Mouse (Mus musculus) small intestine, adult 2 months (tissue): Measurements from ENCODE around the gene Ass1. TPM values are rescaled to one million over a fixed set of nuclear protein-coding genes. Genes with fewer than 3 reads are reported as not detected.

Source experiments
- H3K27ac ChIP-seq: fragments of 200-500 bp; 2 replicates; pipeline ENCODE4 v1.5.1; 2012; ENCODE audit warnings: low read depth, low read length, control low read depth, inconsistent platforms; ENCODE audit not compliant: insufficient read depth
- H3K27me3 ChIP-seq: fragments of 200-500 bp; 2 replicates; pipeline ENCODE4 v1.6.1; 2012; ENCODE audit warnings: mild to moderate bottlenecking, moderate library complexity, low read length, inconsistent platforms; ENCODE audit not compliant: control insufficient read depth, insufficient read depth
- H3K36me3 ChIP-seq: fragments of 200-500 bp; 2 replicates; pipeline ENCODE4 v1.6.1; 2012; ENCODE audit warnings: mild to moderate bottlenecking, low read length, control low read depth, inconsistent platforms; ENCODE audit not compliant: control insufficient read depth, insufficient read depth
- H3K4me1 ChIP-seq: fragments of 200-500 bp; 2 replicates; pipeline ENCODE4 v1.6.1; 2012; ENCODE audit warnings: low read length, inconsistent platforms, mixed read lengths; ENCODE audit not compliant: control insufficient read depth, insufficient read depth, insufficient read length
- H3K4me3 ChIP-seq: fragments of 200-500 bp; 2 replicates; pipeline ENCODE4 v1.5.1; 2012; ENCODE audit warnings: low read depth, mild to moderate bottlenecking, control low read depth, inconsistent platforms, low read length, moderate library complexity
- CTCF ChIP-seq: fragments of 200-500 bp; IDR thresholded peaks from 2 replicates; pipeline ENCODE4 v1.5.1; 2012; ENCODE audit warnings: low read depth, mild to moderate bottlenecking, control low read depth, inconsistent platforms, low read length, moderate library complexity, mixed read lengths; ENCODE audit not compliant: insufficient replicate concordance, insufficient read length; ENCODE audit errors: extremely low read depth
- POLR2A ChIP-seq: fragments of 200-500 bp; IDR thresholded peaks from 2 replicates; pipeline ENCODE4 v1.6.1; 2012; ENCODE audit warnings: low read depth, mild to moderate bottlenecking, control low read depth, inconsistent platforms, low read length, moderate library complexity
- WGBS: fragments of 180-500 bp; shearing (Covaris S2); methylation state at CpG from one replicate; pipeline ENCODE4 v1.1.7; 2018; 5-methylcytosine and 5-hydroxymethylcytosine counted together
- polyA plus RNA-seq: library from polyadenylated mRNA; depleted of rRNA; stranded (reverse); fragments of >200 nt; gene quantifications from 2 replicates; pipeline ENCODE4 v1.2.3, GENCODE M21; 2012

The Ass1 gene
- polyA plus RNA-seq, 1 experiment, result 5.2 TPM

DNA sequence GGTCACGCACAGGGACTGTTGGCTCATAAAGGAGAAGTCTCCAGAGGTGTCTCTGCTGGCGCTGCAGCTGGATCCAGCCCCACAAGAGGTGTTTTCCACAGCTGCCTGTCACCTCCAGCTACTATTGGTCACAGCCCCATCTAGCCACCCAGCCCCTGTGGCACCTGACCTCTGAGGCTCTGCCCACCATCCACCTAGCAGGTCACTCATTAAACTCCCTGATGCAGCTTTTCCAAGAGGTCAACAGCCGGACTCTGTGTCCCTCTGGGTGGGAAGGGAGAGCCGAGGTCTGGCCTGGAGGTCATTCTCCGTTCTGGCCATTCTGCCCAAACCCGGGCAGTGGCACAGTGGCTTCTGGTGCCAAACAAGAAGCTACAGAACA lies 5.5 kb upstream of the Ass1 start:
- Histone ChIP-seq H3K36me3 (no peaks in the 10 kb centered on the region), H3K4me1 (peaks cover 6% of the 10 kb centered on the region), H3K27ac (no peak overlapping the region), H3K4me3 (no peak overlapping the region), H3K27me3 (peaks cover 9% of the 10 kb centered on the region; the same call in 1 of the 2 replicates)
- WGBS, result 66% methylated on average over 6 of the region's 6 CpGs
- TF ChIP-seq POLR2A (no peak), CTCF (no peak)

GRCm38 (mm10) chr2:31467457-31467856 lies 2.5 kb upstream of the Ass1 start:
- Histone ChIP-seq H3K27ac (no peak overlapping the region), H3K4me1 (peaks cover 8% of the 10 kb centered on the region; the same call in 1 of the 2 replicates), H3K4me3 (no peak overlapping the region), H3K36me3 (no peaks in the 10 kb centered on the region), H3K27me3 (peaks cover 5% of the 10 kb centered on the region; the same call in 1 of the 2 replicates)
- WGBS, result 81% methylated on average over 1 of the region's 1 CpGs
- no peak for TF ChIP-seq CTCF
- no peak for TF ChIP-seq POLR2A

- H3K27ac ChIP-seq, result no peak overlapping the region
- peaks cover 5% of the 10 kb centered on the region; the same call in 1 of the 2 replicates for H3K27me3 ChIP-seq
- WGBS, result 91% methylated on average over 7 of the region's 7 CpGs
- no peak overlapping the region for H3K4me3 ChIP-seq
- no peak for TF ChIP-seq CTCF
- no peak for TF ChIP-seq POLR2A
- no peaks in the 10 kb centered on the region for H3K36me3 ChIP-seq
- H3K4me1 ChIP-seq, result peaks cover 8% of the 10 kb centered on the region; the same call in 1 of the 2 replicates
Measured at GRCm38 (mm10) chr2:31468857-31469256, 1.1 kb upstream of the Ass1 start.

DNA sequence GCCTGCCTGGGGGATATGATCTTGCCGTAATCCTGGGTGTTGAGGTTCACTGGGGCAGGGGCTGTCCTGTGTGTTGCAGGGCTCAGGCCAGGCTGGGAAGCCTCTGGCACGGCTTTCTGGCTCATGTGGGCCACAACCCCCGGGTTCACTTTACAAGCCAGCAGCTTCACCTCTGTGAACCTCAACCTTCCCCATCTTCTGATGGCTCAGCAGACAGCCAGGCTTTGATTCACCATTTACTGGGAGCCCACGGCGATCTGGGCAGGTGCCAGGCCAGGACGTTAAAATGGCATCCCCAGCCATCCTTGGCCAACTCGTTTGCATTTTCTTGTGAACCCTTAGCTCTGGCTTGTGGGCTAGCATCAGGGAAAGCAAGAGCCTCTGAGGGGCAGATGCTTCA lies 527 bp upstream of the Ass1 start:
- TF ChIP-seq CTCF (no peak), POLR2A (no peak)
- no peaks in the 10 kb centered on the region for H3K36me3 ChIP-seq
- peak overlapping the region; percentile 56 for H3K4me3 ChIP-seq
- peaks cover 5% of the 10 kb centered on the region; the same call in 1 of the 2 replicates for H3K27me3 ChIP-seq
- H3K4me1 ChIP-seq, result peaks cover 8% of the 10 kb centered on the region; the same call in 1 of the 2 replicates
- 39% methylated on average over 7 of the region's 7 CpGs for WGBS
- H3K27ac ChIP-seq, result no peak overlapping the region

- 4% methylated on average over 19 of the region's 19 CpGs for WGBS
- H3K36me3 ChIP-seq, result no peaks in the 10 kb centered on the region
- H3K4me3 ChIP-seq, result peak overlapping the region; percentile 56
- TF ChIP-seq CTCF (no peak), POLR2A (no peak)
- peaks cover 5% of the 10 kb centered on the region; the same call in 1 of the 2 replicates for H3K27me3 ChIP-seq
- H3K27ac ChIP-seq, result no peak overlapping the region
- H3K4me1 ChIP-seq, result peaks cover 8% of the 10 kb centered on the region; the same call in 1 of the 2 replicates
Measured at GRCm38 (mm10) chr2:31470683-31471385, 827 bp downstream of the Ass1 start.

GRCm38 (mm10) chr2:31471611-31472010 lies 1.6 kb downstream of the Ass1 start:
- peaks cover 8% of the 10 kb centered on the region; the same call in 1 of the 2 replicates for H3K4me1 ChIP-seq
- peaks cover 5% of the 10 kb centered on the region; the same call in 1 of the 2 replicates for H3K27me3 ChIP-seq
- TF ChIP-seq CTCF, result no peak
- TF ChIP-seq POLR2A, result peak; percentile 15; the same call in 1 of the 2 replicates
- no peak overlapping the region for H3K27ac ChIP-seq
- no peak overlapping the region for H3K4me3 ChIP-seq
- H3K36me3 ChIP-seq, result no peaks in the 10 kb centered on the region
- WGBS, result 63% methylated on average over 6 of the region's 6 CpGs

GRCm38 (mm10) chr2:31472406-31473065 lies 2.5 kb downstream of the Ass1 start:
- Histone ChIP-seq H3K27ac (no peak overlapping the region), H3K4me1 (peaks cover 8% of the 10 kb centered on the region; the same call in 1 of the 2 replicates), H3K36me3 (no peaks in the 10 kb centered on the region), H3K4me3 (no peak overlapping the region), H3K27me3 (peaks cover 5% of the 10 kb centered on the region; the same call in 1 of the 2 replicates)
- 41% methylated on average over 10 of the region's 10 CpGs for WGBS
- TF ChIP-seq POLR2A, result no peak
- no peak; the same call in 1 of the 2 replicates for TF ChIP-seq CTCF
